Mouse (Mus musculus) forebrain, embryonic 12.5 days (tissue): ENCODE data around the gene Psd4. TPM values are rescaled to one million over a fixed set of nuclear protein-coding genes. Genes with fewer than 3 reads are reported as not detected.

ENCODE experiments used
- ATAC-seq: fragments of 200-750 bp; cut with Nextera tagmentation; 2 replicates; pipeline ENCODE4 v1.8.0; 2017; ENCODE audit warnings: moderate TSS enrichment; ENCODE audit not compliant: low FRiP score
- H3K27ac ChIP-seq: fragments of 300-500 bp; sonication (generic); 2 replicates; pipeline ENCODE4 v1.5.1; 2016; ENCODE audit warnings: mild to moderate bottlenecking
- H3K27me3 ChIP-seq: fragments of 300-500 bp; sonication (generic); 2 replicates; pipeline ENCODE4 v1.6.1; 2016; ENCODE audit warnings: mild to moderate bottlenecking
- H3K36me3 ChIP-seq: fragments of 300-500 bp; sonication (generic); replicated peaks from 2 replicates; pipeline ENCODE4 v1.6.1; 2016; ENCODE audit warnings: mild to moderate bottlenecking
- H3K4me1 ChIP-seq: fragments of 300-500 bp; sonication (generic); 2 replicates; pipeline ENCODE4 v1.6.1; 2016
- H3K4me2 ChIP-seq: fragments of 300-500 bp; sonication (generic); 2 replicates; pipeline ENCODE4 v1.6.1; 2016; ENCODE audit warnings: mild to moderate bottlenecking, moderate library complexity
- H3K4me3 ChIP-seq: fragments of 300-500 bp; sonication (generic); replicated peaks from 2 replicates; pipeline ENCODE4 v1.5.1; 2016; ENCODE audit warnings: mild to moderate bottlenecking
- H3K9ac ChIP-seq: fragments of 300-500 bp; sonication (generic); 2 replicates; pipeline ENCODE4 v1.6.1; 2016; ENCODE audit warnings: mild to moderate bottlenecking
- H3K9me3 ChIP-seq: fragments of 300-500 bp; sonication (generic); 2 replicates; pipeline ENCODE4 v1.6.1; 2016
- WGBS: fragments of 180-500 bp; shearing (Covaris S2); methylation state at CpG from one replicate; pipeline ENCODE4 v1.1.7; 2016; 5-methylcytosine and 5-hydroxymethylcytosine counted together
- polyA plus RNA-seq: library from polyadenylated mRNA; unstranded; fragments of >200 nt; fragmentation: Nextera tagmentation; extraction: Ambion mirVana; gene quantifications from 2 replicates; pipeline ENCODE4 v1.2.1, GENCODE M21; 2016

Psd4 gene
- polyA plus RNA-seq = 0.29 and 1.0 TPM in 2 replicates

GRCm38 (mm10) chr2:24367030-24367894, at the start of gene Psd4:
Psd4 (plus strand) TSS chr2:24367580.
- Histone ChIP-seq H3K27ac (no peak within 1 kb of the TSS), H3K36me3 (no peaks in the 10 kb centered on the region)

GRCm38 (mm10) chr2:24317919-24318598, 49.3 kb upstream of the Psd4 start:
- Histone ChIP-seq H3K27ac (no peak overlapping the region), H3K4me2 (no peak overlapping the region), H3K36me3 (no peaks in the 10 kb centered on the region), H3K9me3 (no peaks in the 10 kb centered on the region), H3K4me1 (no peaks in the 10 kb centered on the region), H3K4me3 (no peak overlapping the region), H3K9ac (no peak overlapping the region), H3K27me3 (no peaks in the 10 kb centered on the region)
- WGBS = 94% methylated on average over 4 of the region's 4 CpGs
- no peak for ATAC-seq

More at GRCm38 (mm10) chr2:24367030-24367894, at the start of gene Psd4:
- H3K4me2 ChIP-seq = peak within 1 kb of the TSS; percentile 68
- 6% methylated on average over 40 of the region's 47 CpGs for WGBS
- ATAC-seq = peak; percentile 86
- peak within 1 kb of the TSS; percentile 39 for H3K4me3 ChIP-seq
- peaks cover 4% of the 10 kb centered on the region; the same call in 1 of the 2 replicates for H3K4me1 ChIP-seq
- peaks cover 29% of the 10 kb centered on the region for H3K27me3 ChIP-seq
- no peaks in the 10 kb centered on the region for H3K9me3 ChIP-seq
- H3K9ac ChIP-seq = peak within 1 kb of the TSS; percentile 44

- no peaks in the 10 kb centered on the region for H3K9me3 ChIP-seq
- ATAC-seq = no peak
- H3K27ac ChIP-seq = no peak overlapping the region
- no peak overlapping the region for H3K4me2 ChIP-seq
- H3K4me3 ChIP-seq = no peak overlapping the region
- WGBS = 68% methylated on average over 3 of the region's 3 CpGs
- no peaks in the 10 kb centered on the region for H3K4me1 ChIP-seq
- no peaks in the 10 kb centered on the region for H3K36me3 ChIP-seq
- no peaks in the 10 kb centered on the region for H3K27me3 ChIP-seq
- no peak overlapping the region for H3K9ac ChIP-seq
These were observed 32.0 kb upstream of the Psd4 start for GRCm38 (mm10) chr2:24335333-24335732.

GRCm38 (mm10) chr2:24336545-24336944, 30.8 kb upstream of the Psd4 start, which contains the start of gene Il1rn:
Il1rn (plus strand) TSS chr2:24336853.
- Histone ChIP-seq H3K4me2 (no peak within 1 kb of the TSS), H3K4me1 (no peaks in the 10 kb centered on the region), H3K9ac (no peak within 1 kb of the TSS), H3K27me3 (no peaks in the 10 kb centered on the region), H3K9me3 (no peaks in the 10 kb centered on the region), H3K4me3 (no peak within 1 kb of the TSS), H3K36me3 (no peaks in the 10 kb centered on the region), H3K27ac (no peak within 1 kb of the TSS)
- ATAC-seq = no peak
- WGBS = 86% methylated on average over 2 of the region's 2 CpGs

GRCm38 (mm10) chr2:24341395-24341885, 25.9 kb upstream of the Psd4 start:
- no peaks in the 10 kb centered on the region for H3K4me1 ChIP-seq
- H3K4me2 ChIP-seq = no peak overlapping the region
- H3K9me3 ChIP-seq = no peaks in the 10 kb centered on the region
- 76% methylated on average over 3 of the region's 3 CpGs for WGBS
- no peak overlapping the region for H3K9ac ChIP-seq
- no peaks in the 10 kb centered on the region for H3K36me3 ChIP-seq
- no peak overlapping the region for H3K4me3 ChIP-seq
- H3K27me3 ChIP-seq = no peaks in the 10 kb centered on the region
- H3K27ac ChIP-seq = no peak overlapping the region
- no peak for ATAC-seq

GRCm38 (mm10) chr2:24344619-24345018, 22.8 kb upstream of the Psd4 start:
- Histone ChIP-seq H3K9me3 (no peaks in the 10 kb centered on the region), H3K27me3 (no peaks in the 10 kb centered on the region), H3K4me2 (no peak overlapping the region), H3K27ac (no peak overlapping the region), H3K9ac (no peak overlapping the region), H3K4me1 (no peaks in the 10 kb centered on the region), H3K36me3 (no peaks in the 10 kb centered on the region), H3K4me3 (no peak overlapping the region)
- no peak for ATAC-seq
- 80% methylated on average over 4 of the region's 4 CpGs for WGBS

- WGBS = 72% methylated on average over 8 of the region's 8 CpGs
These were observed 22.3 kb upstream of the Psd4 start for GRCm38 (mm10) chr2:24345056-24345455.

GRCm38 (mm10) chr2:24347926-24348325, 19.5 kb upstream of the Psd4 start:
- H3K9me3 ChIP-seq = no peaks in the 10 kb centered on the region
- no peak for ATAC-seq
- H3K4me1 ChIP-seq = no peaks in the 10 kb centered on the region
- H3K27ac ChIP-seq = no peak overlapping the region
- no peak overlapping the region for H3K9ac ChIP-seq
- H3K36me3 ChIP-seq = no peaks in the 10 kb centered on the region
- 79% methylated on average over 1 of the region's 1 CpGs for WGBS
- H3K27me3 ChIP-seq = no peaks in the 10 kb centered on the region
- H3K4me3 ChIP-seq = no peak overlapping the region
- no peak overlapping the region for H3K4me2 ChIP-seq

More at GRCm38 (mm10) chr2:24345056-24345455, 22.3 kb upstream of the Psd4 start:
- no peaks in the 10 kb centered on the region for H3K27me3 ChIP-seq
- no peak overlapping the region for H3K4me2 ChIP-seq
- H3K4me1 ChIP-seq = no peaks in the 10 kb centered on the region
- no peak overlapping the region for H3K4me3 ChIP-seq
- H3K9me3 ChIP-seq = no peaks in the 10 kb centered on the region
- no peak for ATAC-seq
- no peak overlapping the region for H3K27ac ChIP-seq
- no peaks in the 10 kb centered on the region for H3K36me3 ChIP-seq
- H3K9ac ChIP-seq = no peak overlapping the region

GRCm38 (mm10) chr2:24351159-24351558, 16.2 kb upstream of the Psd4 start:
- Histone ChIP-seq H3K9me3 (no peaks in the 10 kb centered on the region), H3K27me3 (no peaks in the 10 kb centered on the region), H3K9ac (no peak overlapping the region), H3K36me3 (no peaks in the 10 kb centered on the region), H3K27ac (no peak overlapping the region), H3K4me3 (no peak overlapping the region), H3K4me1 (no peaks in the 10 kb centered on the region), H3K4me2 (no peak overlapping the region)
- 87% methylated on average over 2 of the region's 2 CpGs for WGBS
- ATAC-seq = no peak

GRCm38 (mm10) chr2:24353042-24353441, 14.3 kb upstream of the Psd4 start:
- no peaks in the 10 kb centered on the region for H3K36me3 ChIP-seq
- no peaks in the 10 kb centered on the region for H3K9me3 ChIP-seq
- no peak overlapping the region for H3K4me2 ChIP-seq
- no peak overlapping the region for H3K4me3 ChIP-seq
- H3K9ac ChIP-seq = no peak overlapping the region
- no peak for ATAC-seq
- H3K4me1 ChIP-seq = no peaks in the 10 kb centered on the region
- no peaks in the 10 kb centered on the region for H3K27me3 ChIP-seq
- WGBS = 98% methylated on average over 2 of the region's 2 CpGs
- no peak overlapping the region for H3K27ac ChIP-seq

- no peaks in the 10 kb centered on the region for H3K36me3 ChIP-seq
- H3K27me3 ChIP-seq = no peaks in the 10 kb centered on the region
- WGBS = 8% methylated on average over 1 of the region's 1 CpGs
- H3K9me3 ChIP-seq = no peaks in the 10 kb centered on the region
- no peak overlapping the region for H3K9ac ChIP-seq
- no peak overlapping the region for H3K27ac ChIP-seq
- no peak overlapping the region for H3K4me2 ChIP-seq
- no peak overlapping the region for H3K4me3 ChIP-seq
- no peaks in the 10 kb centered on the region for H3K4me1 ChIP-seq
- no peak for ATAC-seq
These were observed 9.7 kb upstream of the Psd4 start for GRCm38 (mm10) chr2:24357642-24358041.

- WGBS = 93% methylated on average over 1 of the region's 1 CpGs
- H3K9ac ChIP-seq = no peak overlapping the region
- no peak overlapping the region for H3K4me2 ChIP-seq
- no peak overlapping the region for H3K4me3 ChIP-seq
- H3K4me1 ChIP-seq = no peaks in the 10 kb centered on the region
- no peaks in the 10 kb centered on the region for H3K9me3 ChIP-seq
- no peak overlapping the region for H3K27ac ChIP-seq
- H3K27me3 ChIP-seq = no peaks in the 10 kb centered on the region
- ATAC-seq = no peak
- no peaks in the 10 kb centered on the region for H3K36me3 ChIP-seq
These were observed 8.0 kb upstream of the Psd4 start for GRCm38 (mm10) chr2:24359347-24359746.
